Mouse (Mus musculus) intestine, postnatal 0 days (tissue): ENCODE results near the gene Ugt1a6a. TPM values are rescaled to one million over a fixed set of nuclear protein-coding genes. Genes with fewer than 3 reads are reported as not detected.
"Not testable (repeated sequence)": the region's sequence is repeated elsewhere in the genome, so short reads cannot be mapped to it uniquely, and the experiment has no call there.

ENCODE experiments used
- ATAC-seq: fragments of 200-750 bp; cut with Nextera tagmentation; 2 replicates; pipeline ENCODE4 v1.8.0; 2017; ENCODE audit warnings: mild to moderate bottlenecking, moderate TSS enrichment, moderate library complexity
- H3K27ac ChIP-seq: fragments of 300-500 bp; sonication (generic); 2 replicates; pipeline ENCODE4 v1.5.1; 2014; ENCODE audit warnings: mild to moderate bottlenecking, low read depth, low read length, moderate library complexity
- H3K27me3 ChIP-seq: fragments of 300-500 bp; sonication (generic); replicated peaks from 2 replicates; pipeline ENCODE4 v1.6.1; 2014; ENCODE audit warnings: low read length, mixed read lengths; ENCODE audit not compliant: control insufficient read depth, insufficient read depth
- H3K36me3 ChIP-seq: fragments of 300-500 bp; sonication (generic); 2 replicates; pipeline ENCODE4 v1.6.1; 2014; ENCODE audit warnings: mild to moderate bottlenecking, moderate library complexity; ENCODE audit not compliant: control insufficient read depth, insufficient read depth
- H3K4me1 ChIP-seq: fragments of 300-500 bp; sonication (generic); replicated peaks from 2 replicates; pipeline ENCODE4 v1.6.1; 2014; ENCODE audit warnings: antibody characterized with exemption, low read length, mixed read lengths; ENCODE audit not compliant: control insufficient read depth, insufficient read depth
- H3K4me2 ChIP-seq: fragments of 300-500 bp; sonication (generic); replicated peaks from 2 replicates; pipeline ENCODE4 v1.6.1; 2014; ENCODE audit warnings: low read depth, mild to moderate bottlenecking, moderate library complexity
- H3K4me3 ChIP-seq: fragments of 300-500 bp; sonication (generic); 2 replicates; pipeline ENCODE4 v1.5.1; 2014; ENCODE audit warnings: low read depth, low read length
- H3K9ac ChIP-seq: fragments of 300-500 bp; sonication (generic); 2 replicates; pipeline ENCODE4 v1.6.1; 2014; ENCODE audit warnings: mild to moderate bottlenecking, low read depth, low read length
- H3K9me3 ChIP-seq: fragments of 300-500 bp; sonication (generic); 2 replicates; pipeline ENCODE4 v1.6.1; 2016; ENCODE audit warnings: mixed run types; ENCODE audit not compliant: control insufficient read depth
- CTCF ChIP-seq: sonication (generic); IDR thresholded peaks from 2 replicates; pipeline ENCODE4 v1.5.1; 2016; ENCODE audit warnings: low read depth, mild to moderate bottlenecking, control low read depth, antibody characterized with exemption, moderate library complexity
- WGBS: fragments of 180-500 bp; shearing (Covaris S2); extraction: QIAGEN DNeasy Blood & Tissue Kit; methylation state at CpG from one replicate; pipeline ENCODE4 v1.1.7; 2014; 5-methylcytosine and 5-hydroxymethylcytosine counted together
- polyA plus RNA-seq: library from polyadenylated mRNA; unstranded; fragments of >200 nt; fragmentation: Nextera tagmentation; extraction: Ambion mirVana; gene quantifications from 2 replicates; pipeline ENCODE4 v1.2.1, GENCODE M21; 2015

Gene Ugt1a6a
- 5.7 and 5.8 TPM in 2 replicates for polyA plus RNA-seq

DNA sequence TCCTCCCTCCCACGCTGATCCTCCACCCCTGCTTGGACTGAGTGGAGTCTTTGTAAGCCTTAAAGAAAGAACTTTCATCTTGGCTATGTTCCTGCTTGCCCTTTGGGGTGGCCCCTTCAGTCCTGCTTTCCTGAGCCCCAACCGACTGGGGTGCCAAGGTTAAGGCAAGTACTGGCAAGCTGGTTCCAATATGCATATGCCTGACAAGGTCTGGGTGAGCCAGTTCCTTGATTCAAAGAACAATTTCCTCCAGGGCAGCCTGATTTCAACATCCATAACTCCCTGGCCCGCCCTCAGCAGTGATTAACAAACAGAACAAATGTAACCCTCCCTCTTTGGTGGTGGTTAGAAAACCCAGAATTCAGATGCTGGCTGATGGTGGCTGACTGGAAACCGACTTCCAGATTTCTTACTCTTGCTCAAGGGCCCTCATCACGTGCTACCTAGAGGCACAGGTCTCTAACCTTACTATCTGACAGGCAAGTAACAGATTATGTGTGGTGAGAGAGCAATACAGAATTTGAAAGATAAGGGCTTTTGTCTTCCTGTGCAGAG is at the start of gene Ugt1a6a:
Ugt1a6a (plus strand) TSS at position 353 of the 555 bp plus-strand sequence.
- not testable (repeated sequence) for H3K4me2 ChIP-seq, H3K4me1 ChIP-seq, H3K27me3 ChIP-seq, H3K4me3 ChIP-seq, H3K36me3 ChIP-seq, H3K9ac ChIP-seq, H3K9me3 ChIP-seq
- peak; percentile 49 for ATAC-seq
- WGBS: 11% methylated on average over 5 of the region's 5 CpGs
- H3K27ac ChIP-seq: peak within 1 kb of the TSS; percentile 22

DNA sequence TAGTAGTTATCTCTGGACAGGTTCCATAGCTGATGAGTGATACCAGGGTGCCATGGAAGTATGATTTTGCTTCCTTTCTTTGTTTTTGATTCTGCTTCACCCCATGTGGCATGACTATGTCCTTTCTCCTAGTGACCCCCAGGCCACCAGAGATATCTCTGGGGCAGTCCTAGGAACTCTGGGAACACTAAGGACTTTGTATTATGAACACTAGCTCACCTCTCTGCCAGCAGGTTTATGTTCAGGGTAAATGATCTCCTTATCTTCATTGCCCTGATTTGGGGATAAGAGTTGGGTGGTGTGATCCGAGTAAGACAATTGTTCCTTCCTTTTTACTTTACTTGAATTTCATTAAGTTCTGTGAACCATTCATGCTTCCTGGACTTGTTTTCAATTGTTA is 48.5 kb upstream of the Ugt1a6a start:
- no peak overlapping the region for H3K9ac ChIP-seq
- H3K27ac ChIP-seq: peak overlapping the region; percentile 35; the same call in 1 of the 2 replicates
- H3K9me3 ChIP-seq: no peaks in the 10 kb centered on the region
- no peak overlapping the region for H3K4me3 ChIP-seq
- TF ChIP-seq CTCF: no peak
- H3K4me2 ChIP-seq: no peak overlapping the region
- ATAC-seq: peak; percentile 82
- H3K36me3 ChIP-seq: no peaks in the 10 kb centered on the region
- no peaks in the 10 kb centered on the region for H3K27me3 ChIP-seq
- WGBS: 31% methylated on average over 1 of the region's 1 CpGs
- 0 out of 2 replicates have a peak, but pooled peaks cover 7% of the 10 kb centered on the region for H3K4me1 ChIP-seq

DNA sequence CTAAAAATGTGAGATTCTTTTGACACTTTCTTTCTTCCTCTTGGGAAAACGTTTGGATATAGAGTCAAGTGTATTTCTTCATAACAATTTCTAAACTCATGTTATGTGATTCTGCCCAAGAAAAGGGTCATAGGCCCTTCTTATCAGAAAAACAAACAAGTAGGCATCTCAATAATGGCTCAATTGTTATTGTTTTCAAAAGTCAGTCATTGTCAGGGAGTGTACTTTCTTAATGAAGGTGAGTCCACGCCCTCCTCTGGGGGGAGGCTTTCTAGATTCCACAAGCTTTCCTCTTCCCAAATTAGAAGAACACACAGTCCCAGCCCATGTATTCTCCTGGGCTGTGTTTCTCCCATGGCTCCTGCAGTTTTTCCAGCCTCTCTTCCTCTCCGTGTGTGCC is 47.1 kb upstream of the Ugt1a6a start, which contains the start of gene Ugt1a8:
Ugt1a8 (plus strand) TSS at position 301 of the 400 bp plus-strand sequence.
- Histone ChIP-seq H3K36me3 (no peaks in the 10 kb centered on the region), H3K27ac (peak within 1 kb of the TSS; percentile 35; the same call in 1 of the 2 replicates), H3K4me3 (no peak within 1 kb of the TSS), H3K9ac (no peak within 1 kb of the TSS), H3K4me1 (0 out of 2 replicates have a peak, but pooled peaks cover 7% of the 10 kb centered on the region), H3K27me3 (no peaks in the 10 kb centered on the region), H3K4me2 (no peak within 1 kb of the TSS), H3K9me3 (no peaks in the 10 kb centered on the region)
- ATAC-seq: no peak
- TF ChIP-seq CTCF: no peak
- WGBS: 45% methylated on average over 3 of the region's 3 CpGs

DNA sequence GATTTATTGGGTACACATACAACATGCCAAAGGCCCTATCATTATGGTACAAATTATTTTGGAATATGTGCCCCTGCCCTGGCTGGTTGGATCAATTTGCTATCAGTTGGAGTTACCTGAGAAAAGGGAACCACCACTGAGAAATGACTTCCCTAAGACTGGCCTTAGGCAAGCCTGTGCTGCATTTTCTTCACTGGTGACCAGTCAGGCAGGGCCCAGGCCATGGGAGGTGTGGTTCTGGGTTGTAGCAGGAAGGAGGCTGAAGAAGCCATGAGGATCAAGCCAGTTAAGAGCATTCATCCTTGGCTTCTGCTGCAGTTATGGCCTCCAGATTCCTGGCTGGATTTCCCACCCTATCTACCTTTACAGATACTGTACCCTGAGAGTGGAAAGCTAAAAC is 42.3 kb upstream of the Ugt1a6a start:
- no peak overlapping the region for H3K4me2 ChIP-seq
- H3K9me3 ChIP-seq: no peaks in the 10 kb centered on the region
- no peak for TF ChIP-seq CTCF
- H3K27ac ChIP-seq: no peak overlapping the region
- H3K27me3 ChIP-seq: no peaks in the 10 kb centered on the region
- no peak for ATAC-seq
- no peaks in the 10 kb centered on the region for H3K36me3 ChIP-seq
- H3K9ac ChIP-seq: no peak overlapping the region
- H3K4me3 ChIP-seq: no peak overlapping the region
- H3K4me1 ChIP-seq: no peaks in the 10 kb centered on the region

DNA sequence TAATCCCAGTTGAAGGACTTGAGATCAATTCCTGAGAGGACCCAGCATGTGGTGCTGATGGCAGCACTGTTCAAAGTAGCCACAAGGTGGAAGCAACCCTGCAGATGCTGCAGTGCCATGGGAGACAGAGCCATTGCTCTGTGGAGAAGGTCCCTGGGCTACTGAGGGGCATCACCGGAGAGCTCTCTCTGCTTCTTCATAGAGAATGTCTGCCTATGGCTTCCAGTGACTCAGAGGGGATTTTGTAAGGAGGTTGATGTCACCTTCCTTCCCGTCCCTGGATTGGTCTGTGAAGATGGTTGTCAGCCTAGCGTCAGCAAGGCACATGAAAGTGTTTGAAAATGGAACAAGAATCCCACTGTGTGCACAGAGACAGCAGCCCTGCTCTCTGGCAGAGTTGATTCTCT is 40.3 kb upstream of the Ugt1a6a start:
- not testable (repeated sequence) for H3K4me3 ChIP-seq, H3K9ac ChIP-seq, H3K4me1 ChIP-seq, H3K27me3 ChIP-seq, H3K36me3 ChIP-seq, H3K9me3 ChIP-seq
- TF ChIP-seq CTCF: peak; percentile 72
- 0 out of 2 replicates have a peak, but pooled peaks have one; percentile 54 for ATAC-seq
- 56% methylated on average over 3 of the region's 3 CpGs for WGBS
- peak overlapping the region; percentile 66; the same call in 1 of the 2 replicates for H3K4me2 ChIP-seq
- H3K27ac ChIP-seq: peak overlapping the region; percentile 81

DNA sequence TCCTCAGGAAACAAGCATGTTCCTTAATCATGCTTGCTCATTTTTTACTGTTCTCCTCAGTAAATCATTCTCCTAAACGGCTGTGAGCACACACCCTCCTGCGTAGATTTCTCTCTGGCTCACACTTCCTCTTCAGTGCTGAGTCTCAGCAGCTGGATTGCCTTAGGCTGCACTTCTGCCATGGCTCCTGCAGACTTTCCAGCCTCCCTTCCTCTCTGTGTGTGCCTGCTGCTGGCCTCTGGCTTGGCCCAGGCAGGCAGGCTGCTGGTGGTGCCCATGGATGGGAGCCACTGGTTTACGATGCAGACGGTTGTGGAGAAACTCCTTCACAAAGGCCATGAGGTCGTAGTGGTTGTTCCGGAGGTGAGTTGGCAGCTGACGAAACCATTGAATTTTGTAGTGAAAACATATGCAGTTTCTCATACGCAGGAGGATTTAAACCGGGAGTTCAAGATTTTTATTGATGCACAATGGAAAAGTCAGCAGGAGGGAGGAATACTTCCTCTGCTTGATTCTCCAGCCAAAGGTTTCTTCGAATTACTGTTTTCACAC is 39.6 kb upstream of the Ugt1a6a start, which contains the start of gene Ugt1a7c:
Ugt1a7c (plus strand) TSS at position 122 of the 552 bp plus-strand sequence.
- Histone ChIP-seq H3K27ac (peak within 1 kb of the TSS; percentile 81), H3K4me2 (peak within 1 kb of the TSS; percentile 66), H3K9ac (peak within 1 kb of the TSS; percentile 34; the same call in 1 of the 2 replicates), H3K4me1 (no peaks in the 10 kb centered on the region), H3K4me3 (peak within 1 kb of the TSS; percentile 39), H3K9me3 (no peaks in the 10 kb centered on the region), H3K36me3 (no peaks in the 10 kb centered on the region), H3K27me3 (no peaks in the 10 kb centered on the region)
- no peak for TF ChIP-seq CTCF
- WGBS: 9% methylated on average over 10 of the region's 10 CpGs
- ATAC-seq: peak; percentile 67

DNA sequence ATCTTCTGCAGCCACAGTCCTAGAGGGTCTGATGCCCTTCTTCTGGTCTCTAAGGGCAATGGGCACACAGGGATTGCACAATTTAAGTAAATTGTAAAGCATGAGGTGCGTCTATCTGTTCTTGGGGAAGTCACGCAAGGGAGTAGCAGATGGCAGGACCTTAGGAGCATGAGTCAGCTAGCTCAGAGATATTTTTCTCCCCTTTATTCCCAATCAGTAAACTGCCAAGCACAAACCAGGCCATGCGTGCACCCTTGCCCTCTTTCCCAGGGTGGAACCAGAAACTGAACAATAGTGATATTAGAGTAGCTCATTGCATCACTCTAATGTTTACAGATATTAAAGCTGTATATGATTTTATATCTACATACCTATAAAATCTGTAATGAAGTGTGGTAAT is 36.1 kb upstream of the Ugt1a6a start:
- 33% methylated on average over 3 of the region's 3 CpGs for WGBS
- not testable (repeated sequence) for H3K4me1 ChIP-seq, H3K9ac ChIP-seq, H3K36me3 ChIP-seq, H3K27me3 ChIP-seq, H3K4me3 ChIP-seq, H3K27ac ChIP-seq, H3K9me3 ChIP-seq, H3K4me2 ChIP-seq
- ATAC-seq: peak; percentile 47

DNA sequence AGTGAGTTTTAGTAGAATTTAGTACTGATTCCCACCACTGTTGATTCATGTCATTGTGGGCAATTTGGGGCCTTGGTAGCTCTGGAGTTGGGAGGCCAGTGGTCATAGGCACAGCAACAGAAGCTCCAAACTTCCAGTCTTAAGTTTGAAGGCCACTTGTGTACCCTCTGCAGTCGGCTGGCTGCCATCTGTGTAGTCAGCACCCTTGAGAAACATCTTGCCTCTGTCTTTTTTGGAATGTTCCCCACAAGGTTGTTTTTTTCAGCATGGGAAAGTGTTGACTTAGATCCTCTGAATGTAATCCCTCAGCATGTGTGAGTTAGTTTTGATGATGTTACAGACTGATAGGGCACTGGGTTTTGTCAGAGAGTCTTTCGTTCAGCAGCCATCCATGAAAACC is 34.9 kb upstream of the Ugt1a6a start:
- not testable (repeated sequence) for H3K4me2 ChIP-seq, H3K9me3 ChIP-seq, H3K4me3 ChIP-seq, ATAC-seq, H3K4me1 ChIP-seq, H3K27me3 ChIP-seq, H3K9ac ChIP-seq, H3K36me3 ChIP-seq, H3K27ac ChIP-seq
- 86% methylated on average over 2 of the region's 2 CpGs for WGBS

DNA sequence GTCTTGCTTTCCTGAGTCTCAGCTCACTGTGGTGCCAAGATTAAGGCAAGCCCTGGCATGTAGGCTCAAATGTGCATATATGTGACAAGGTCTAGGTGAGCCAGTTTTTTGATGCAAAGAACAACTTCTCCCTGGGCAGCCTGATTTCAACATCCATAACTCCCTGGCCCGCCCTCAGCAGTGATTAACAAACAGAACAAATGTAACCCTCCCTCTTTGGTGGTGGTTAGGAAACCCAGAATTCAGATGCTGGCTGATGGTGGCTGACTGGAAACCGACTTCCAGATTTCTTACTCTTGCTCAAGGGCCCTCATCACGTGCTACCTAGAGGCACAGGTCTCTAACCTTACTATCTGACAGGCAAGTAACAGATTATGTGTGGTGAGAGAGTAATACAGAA is 31.6 kb upstream of the Ugt1a6a start, which contains the start of gene Ugt1a6b:
Ugt1a6b (plus strand) TSS at position 234 of the 400 bp plus-strand sequence.
- not testable (repeated sequence) for H3K36me3 ChIP-seq, H3K4me1 ChIP-seq, H3K4me2 ChIP-seq, H3K9me3 ChIP-seq, H3K27me3 ChIP-seq, ATAC-seq, H3K27ac ChIP-seq, H3K4me3 ChIP-seq, H3K9ac ChIP-seq
- 38% methylated on average over 3 of the region's 3 CpGs for WGBS
